Mouse (Mus musculus) liver, adult 2 months (tissue): Measurements from ENCODE around the gene Ephb2.

Experiments
- CTCF ChIP-seq: fragments of 200-500 bp; IDR thresholded peaks from 2 replicates; pipeline ENCODE4 v1.5.1; 2011; ENCODE audit warnings: low read depth, low read length, control low read depth
- POLR2A ChIP-seq: fragments of 200-500 bp; IDR thresholded peaks from 2 replicates; pipeline ENCODE4 v1.6.1; 2011; ENCODE audit warnings: low read length, control low read depth; ENCODE audit not compliant: insufficient read depth; ENCODE audit errors: extremely low read depth

DNA sequence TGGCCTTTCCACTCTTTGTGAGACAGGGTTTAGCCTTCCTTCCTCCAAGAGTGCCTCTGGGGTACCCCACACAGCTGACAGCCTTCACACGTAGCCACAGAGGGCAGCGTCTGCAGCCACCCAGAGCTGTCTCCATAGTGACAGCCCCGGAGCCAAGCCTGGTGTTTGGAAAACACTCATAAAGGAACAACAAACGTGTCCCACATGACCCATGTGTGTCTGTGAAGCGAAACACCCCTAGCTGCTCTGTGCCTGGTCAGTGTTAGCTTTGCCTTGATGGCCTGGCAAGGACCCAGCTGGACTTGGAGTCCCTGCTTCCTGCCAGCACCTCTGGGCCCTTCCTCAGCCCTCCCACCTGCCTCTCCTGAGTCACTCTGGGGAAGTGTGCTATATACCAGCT lies 93.1 kb downstream of the Ephb2 start:
- no peak for TF ChIP-seq CTCF
- TF ChIP-seq POLR2A = no peak
